Mouse (Mus musculus) stomach, embryonic 14.5 days (tissue): Measurements from ENCODE around the gene Gm3336. TPM values are rescaled to one million over a fixed set of nuclear protein-coding genes. Genes with fewer than 3 reads are reported as not detected.

Source experiments
- ATAC-seq: fragments of 200-750 bp; cut with Nextera tagmentation; 2 replicates; pipeline ENCODE4 v1.8.0; 2017; ENCODE audit warnings: low read depth, moderate TSS enrichment; ENCODE audit not compliant: insufficient number of reproducible peaks, insufficient read depth, low FRiP score
- H3K27ac ChIP-seq: fragments of 300-500 bp; sonication (generic); 2 replicates; pipeline ENCODE4 v1.5.1; 2014; ENCODE audit warnings: mild to moderate bottlenecking, low read length, moderate library complexity, mixed read lengths
- H3K27me3 ChIP-seq: fragments of 300-500 bp; sonication (generic); 2 replicates; pipeline ENCODE4 v1.6.1; 2014; ENCODE audit warnings: low read length, control low read depth, mixed read lengths; ENCODE audit not compliant: control insufficient read depth, insufficient read depth
- H3K36me3 ChIP-seq: fragments of 300-500 bp; sonication (generic); 2 replicates; pipeline ENCODE4 v1.6.1; 2014; ENCODE audit warnings: mild to moderate bottlenecking, control low read depth, low read length, moderate library complexity, mixed read lengths; ENCODE audit not compliant: control insufficient read depth, insufficient read depth
- H3K4me1 ChIP-seq: fragments of 300-500 bp; sonication (generic); 2 replicates; pipeline ENCODE4 v1.6.1; 2014; ENCODE audit warnings: low read length, control low read depth, mixed read lengths; ENCODE audit not compliant: control insufficient read depth, insufficient read depth
- H3K4me2 ChIP-seq: fragments of 300-500 bp; sonication (generic); replicated peaks from 2 replicates; pipeline ENCODE4 v1.6.1; 2014; ENCODE audit warnings: low read depth, low read length, control low read depth
- H3K4me3 ChIP-seq: fragments of 300-500 bp; sonication (generic); 2 replicates; pipeline ENCODE4 v1.5.1; 2014; ENCODE audit warnings: low read depth, low read length, control low read depth
- H3K9ac ChIP-seq: fragments of 300-500 bp; sonication (generic); replicated peaks from 2 replicates; pipeline ENCODE4 v1.6.1; 2014; ENCODE audit warnings: low read depth, mild to moderate bottlenecking, control low read depth, low read length, moderate library complexity, mixed read lengths
- H3K9me3 ChIP-seq: fragments of 300-500 bp; sonication (generic); 2 replicates; pipeline ENCODE4 v1.6.1; 2016; ENCODE audit warnings: low read depth, low read length, control low read depth; ENCODE audit not compliant: control insufficient read depth
- WGBS: fragments of 180-500 bp; shearing (Covaris S2); extraction: QIAGEN DNeasy Blood & Tissue Kit; methylation state at CpG from one replicate; pipeline ENCODE4 v1.1.7; 2014; 5-methylcytosine and 5-hydroxymethylcytosine counted together
- polyA plus RNA-seq: library from polyadenylated mRNA; unstranded; fragments of >200 nt; fragmentation: Nextera tagmentation; extraction: Ambion mirVana; gene quantifications from 2 replicates; pipeline ENCODE4 v1.2.1, GENCODE M21; 2014

Gm3336 gene
- polyA plus RNA-seq, 1 experiment from 2014 or later, result 0.51 TPM

DNA sequence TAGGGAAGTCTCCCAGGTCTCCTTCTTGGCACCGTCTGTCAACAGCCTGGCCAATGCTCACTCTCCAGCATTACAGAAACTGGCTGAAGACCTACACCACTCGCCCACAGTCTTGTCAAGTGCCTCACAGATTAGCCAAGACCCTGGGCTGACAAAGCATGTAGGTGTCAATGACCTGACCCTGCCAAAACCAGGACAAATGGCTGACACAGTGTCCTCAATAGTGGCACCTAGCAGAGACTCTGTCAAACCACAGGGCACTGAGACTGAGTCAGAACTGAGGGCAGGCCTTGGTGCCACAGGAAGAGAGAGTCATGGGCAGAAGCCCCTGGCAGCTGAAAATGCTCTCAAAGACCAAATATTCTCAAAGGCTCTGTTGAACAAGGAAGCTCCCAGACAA is 3.3 kb upstream of the Gm3336 start:
- Histone ChIP-seq H3K9me3 (no peaks in the 10 kb centered on the region), H3K36me3 (no peaks in the 10 kb centered on the region), H3K27ac (no peak overlapping the region), H3K9ac (no peak overlapping the region), H3K4me2 (no peak overlapping the region), H3K4me1 (no peaks in the 10 kb centered on the region), H3K4me3 (no peak overlapping the region), H3K27me3 (no peaks in the 10 kb centered on the region)
- 44% methylated on average over 2 of the region's 2 CpGs for WGBS
- no peak for ATAC-seq

DNA sequence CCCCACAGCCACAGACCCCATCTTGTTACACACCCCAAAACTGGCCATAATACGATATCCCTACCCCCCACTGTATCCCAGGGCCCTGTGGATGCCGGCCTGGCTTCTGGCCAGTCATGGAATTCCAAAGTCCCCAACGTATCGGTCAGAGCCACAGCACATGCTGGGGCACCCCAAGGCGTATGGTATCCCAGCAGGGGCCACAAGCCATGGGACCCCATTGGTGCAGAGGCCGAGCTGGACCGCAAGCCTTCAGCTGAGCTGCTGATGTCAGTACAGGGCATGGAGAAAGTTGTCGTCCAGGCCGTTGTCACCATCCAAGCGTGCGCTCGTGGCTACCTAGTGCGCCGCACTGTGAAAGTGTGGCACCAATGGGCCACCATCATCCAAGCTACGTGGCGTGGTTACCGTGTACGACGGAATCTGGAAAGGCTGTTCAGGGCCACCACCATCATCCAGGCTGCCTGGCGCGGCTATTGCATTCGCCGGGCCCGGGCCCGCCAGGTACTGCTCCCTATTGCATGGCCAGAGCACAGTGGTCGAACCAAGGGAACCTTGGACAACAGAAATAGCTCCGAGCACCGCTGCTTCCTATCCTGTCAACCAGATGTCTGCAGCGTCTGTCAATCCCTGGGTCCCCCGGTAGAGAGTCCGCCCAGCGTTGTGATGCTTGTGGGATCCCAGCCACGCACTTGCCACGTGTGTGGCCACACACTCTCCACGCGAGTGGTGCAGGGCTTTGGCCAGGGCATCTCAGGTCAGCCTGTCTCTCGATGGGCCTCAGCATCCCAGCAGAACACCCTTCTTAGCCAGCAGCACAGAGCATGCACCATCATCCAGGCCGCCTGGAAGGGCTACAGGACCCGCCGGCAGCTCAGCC is 1.6 kb upstream of the Gm3336 start:
- H3K27ac ChIP-seq, result no peak overlapping the region
- no peaks in the 10 kb centered on the region for H3K9me3 ChIP-seq
- no peak for ATAC-seq
- H3K27me3 ChIP-seq, result no peaks in the 10 kb centered on the region
- WGBS, result 79% methylated on average over 40 of the region's 40 CpGs
- no peaks in the 10 kb centered on the region for H3K36me3 ChIP-seq
- no peaks in the 10 kb centered on the region for H3K4me1 ChIP-seq
- H3K9ac ChIP-seq, result no peak overlapping the region
- H3K4me2 ChIP-seq, result no peak overlapping the region
- no peak overlapping the region for H3K4me3 ChIP-seq

DNA sequence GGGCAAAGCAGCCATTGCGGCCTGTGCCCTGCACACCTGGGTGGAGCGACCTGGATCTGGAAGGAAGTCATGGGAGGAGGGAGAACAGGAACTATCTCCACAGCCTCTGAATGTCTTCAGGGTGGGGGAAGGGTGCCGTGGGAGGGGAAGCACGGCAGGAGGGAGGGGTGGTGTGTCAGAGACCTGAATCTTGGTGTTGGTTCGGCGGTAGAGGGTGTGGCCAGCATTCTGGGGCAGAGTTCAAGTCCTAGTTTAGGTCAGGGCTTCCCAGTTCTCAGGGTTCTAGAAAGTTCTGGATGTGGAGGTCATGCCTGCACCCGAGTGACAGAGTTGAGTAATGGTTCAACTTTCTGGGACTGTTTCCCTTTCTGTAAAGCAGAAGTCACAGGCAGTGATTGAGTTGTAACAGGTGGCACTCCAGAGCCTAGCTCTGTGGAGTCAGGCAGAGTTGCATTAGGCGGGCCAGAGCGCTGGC is 1.5 kb downstream of the Gm3336 start:
- Histone ChIP-seq H3K4me1 (no peaks in the 10 kb centered on the region), H3K9ac (no peak overlapping the region), H3K27ac (no peak overlapping the region), H3K4me2 (no peak overlapping the region), H3K4me3 (no peak overlapping the region), H3K9me3 (no peaks in the 10 kb centered on the region), H3K27me3 (no peaks in the 10 kb centered on the region), H3K36me3 (no peaks in the 10 kb centered on the region)
- 48% methylated on average over 9 of the region's 9 CpGs for WGBS
- no peak for ATAC-seq

DNA sequence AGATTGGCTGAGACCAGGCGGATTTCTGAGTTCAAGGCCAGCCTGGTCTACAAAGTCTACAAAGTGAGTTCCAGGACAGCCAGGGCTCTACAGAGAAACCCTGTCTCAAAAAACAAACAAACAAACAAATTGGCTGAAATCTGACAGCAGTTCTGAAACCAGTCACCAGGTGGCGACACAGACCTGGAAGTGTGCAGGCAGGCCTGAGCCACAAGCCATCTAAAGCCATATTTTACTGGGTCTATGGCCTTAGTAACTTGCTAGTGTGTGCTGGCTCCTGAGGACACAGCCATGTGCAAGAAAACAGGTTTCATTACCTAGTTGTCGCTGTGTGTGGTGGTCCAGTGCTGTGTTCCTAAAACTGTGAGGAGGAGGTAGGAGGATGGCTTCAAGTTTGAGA is 2.4 kb downstream of the Gm3336 start:
- no peak for ATAC-seq
- 2% methylated on average over 3 of the region's 3 CpGs for WGBS
- Histone ChIP-seq H3K4me1 (no peaks in the 10 kb centered on the region), H3K36me3 (no peaks in the 10 kb centered on the region), H3K4me3 (no peak overlapping the region), H3K27ac (no peak overlapping the region), H3K9ac (no peak overlapping the region), H3K9me3 (no peaks in the 10 kb centered on the region), H3K27me3 (no peaks in the 10 kb centered on the region), H3K4me2 (no peak overlapping the region)

DNA sequence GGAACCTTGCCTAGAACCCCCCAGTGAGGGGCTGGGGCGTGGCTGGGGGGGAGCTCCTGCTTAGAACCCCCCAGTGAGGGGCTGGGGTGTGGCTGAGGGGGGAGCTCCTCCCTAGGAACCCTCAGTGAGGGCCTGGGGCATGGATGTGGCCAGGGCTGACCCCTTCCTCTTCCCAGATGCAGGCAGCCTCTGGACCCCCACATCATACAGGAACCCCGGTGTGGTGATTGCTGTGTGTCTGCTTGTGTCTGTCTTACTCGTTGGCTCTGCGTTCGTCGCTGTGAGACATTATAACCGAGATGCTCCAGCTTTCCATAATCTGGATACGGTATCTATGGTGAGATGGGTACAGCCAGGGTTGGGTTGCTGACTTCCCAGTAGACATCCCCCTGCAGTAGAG is 3.3 kb downstream of the Gm3336 start:
- Histone ChIP-seq H3K27ac (no peak overlapping the region), H3K4me1 (no peaks in the 10 kb centered on the region), H3K4me2 (no peak overlapping the region), H3K9me3 (no peaks in the 10 kb centered on the region), H3K27me3 (no peaks in the 10 kb centered on the region), H3K36me3 (no peaks in the 10 kb centered on the region), H3K4me3 (no peak overlapping the region), H3K9ac (no peak overlapping the region; the same call in 1 of the 2 replicates)
- WGBS, result 83% methylated on average over 8 of the region's 8 CpGs
- no peak for ATAC-seq

DNA sequence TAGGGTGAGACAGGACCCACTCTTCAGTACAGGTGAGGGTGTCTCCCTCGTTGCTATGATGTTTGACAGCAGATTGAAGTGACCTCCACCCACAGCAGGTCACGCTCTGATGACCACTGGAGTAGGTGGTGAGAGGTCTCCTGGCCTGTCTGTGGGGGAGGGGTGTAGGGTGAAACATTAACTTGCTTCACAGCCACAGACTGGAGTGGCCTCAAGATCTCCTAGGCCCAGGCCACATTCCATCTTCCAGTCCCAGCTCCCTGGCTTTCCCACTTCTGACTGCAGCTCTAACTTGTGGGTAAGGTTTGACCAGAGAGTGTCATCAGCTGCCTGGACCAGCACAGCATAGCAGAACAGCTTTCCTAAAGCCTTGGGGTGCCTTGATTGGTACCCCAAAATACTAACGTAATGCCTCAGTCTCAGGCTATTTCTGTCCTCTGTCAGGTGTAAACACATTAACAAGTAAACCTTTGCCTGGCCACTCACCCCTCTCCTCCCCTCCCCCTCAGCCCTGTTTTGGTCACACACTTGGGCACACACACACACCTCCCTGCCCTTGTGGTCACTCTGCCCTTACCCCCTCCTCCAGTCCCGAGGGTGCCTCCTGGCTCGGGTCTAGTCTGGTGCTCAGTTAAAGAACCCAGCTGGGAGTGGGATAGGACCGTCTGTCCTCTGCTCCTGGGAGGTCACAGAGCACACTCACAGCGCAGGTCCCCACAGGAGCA is 5.3 kb downstream of the Gm3336 start, which contains the start of gene Pde4c:
Pde4c (plus strand) TSS at position 235 of the 725 bp plus-strand sequence.
- Histone ChIP-seq H3K27ac (no peak within 1 kb of the TSS), H3K4me2 (no peak within 1 kb of the TSS), H3K36me3 (no peaks in the 10 kb centered on the region), H3K27me3 (0 out of 2 replicates have a peak, but pooled peaks cover 4% of the 10 kb centered on the region), H3K4me3 (no peak within 1 kb of the TSS), H3K4me1 (no peaks in the 10 kb centered on the region), H3K9me3 (no peaks in the 10 kb centered on the region), H3K9ac (no peak within 1 kb of the TSS)
- 0 out of 2 replicates have a peak, but pooled peaks have one; percentile 47 for ATAC-seq
- WGBS, result 50% methylated on average over 7 of the region's 7 CpGs

DNA sequence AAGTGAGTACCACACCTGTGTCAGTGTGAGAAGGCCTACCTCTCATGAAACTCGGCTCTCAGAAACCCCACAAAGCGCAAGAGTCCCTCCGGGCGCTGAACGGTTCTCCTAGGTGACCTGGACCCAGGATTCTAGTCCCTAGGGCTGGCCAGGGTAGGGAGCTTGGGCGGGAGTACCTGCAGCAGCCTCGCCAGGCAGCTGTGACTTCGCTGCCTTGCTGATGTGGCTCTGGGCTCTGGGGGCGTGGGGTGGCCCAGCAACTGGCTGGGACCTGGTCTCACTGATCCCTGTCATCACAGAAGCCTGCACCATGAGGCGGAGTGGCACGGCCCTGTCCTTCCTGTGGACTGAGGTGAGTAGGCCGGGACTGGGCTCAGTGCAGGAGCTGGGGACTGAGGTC is 5.9 kb downstream of the Gm3336 start:
- Histone ChIP-seq H3K4me2 (no peak overlapping the region), H3K36me3 (no peaks in the 10 kb centered on the region), H3K9ac (no peak overlapping the region), H3K27me3 (0 out of 2 replicates have a peak, but pooled peaks cover 4% of the 10 kb centered on the region), H3K4me1 (no peaks in the 10 kb centered on the region), H3K27ac (no peak overlapping the region), H3K9me3 (no peaks in the 10 kb centered on the region), H3K4me3 (no peak overlapping the region)
- no peak for ATAC-seq
- WGBS, result 68% methylated on average over 12 of the region's 12 CpGs

DNA sequence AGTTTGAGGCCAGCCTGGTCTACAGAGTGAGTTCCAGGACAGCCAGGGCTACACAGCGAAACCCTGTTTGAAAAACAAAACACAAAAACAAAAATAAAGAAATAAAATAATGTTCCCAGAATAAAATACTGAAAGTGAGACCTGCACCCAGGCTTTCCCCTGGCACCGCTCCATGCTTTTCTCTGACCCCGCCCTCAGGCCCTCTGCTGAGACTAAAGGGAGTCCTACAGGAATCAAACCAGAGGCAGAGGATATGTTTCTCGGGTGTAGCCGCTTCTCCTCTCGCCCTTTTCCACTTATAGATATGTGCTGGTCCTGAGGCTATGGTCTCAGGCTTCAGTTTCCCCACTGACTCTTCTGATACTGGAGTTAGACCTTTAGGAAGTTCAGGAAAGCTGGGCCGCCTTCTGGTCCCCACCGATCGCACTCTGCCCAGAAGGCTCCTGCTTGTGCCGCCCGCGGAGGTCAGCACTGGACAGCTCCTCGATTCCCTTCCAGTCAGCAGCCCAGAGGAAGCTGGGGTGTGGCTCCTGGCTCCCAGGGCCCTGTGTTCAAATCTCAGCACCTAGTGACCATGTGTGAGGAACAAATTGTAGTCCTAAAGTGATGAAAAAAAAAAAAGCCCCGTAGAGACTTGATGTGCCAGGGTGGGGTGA is 7.6 kb downstream of the Gm3336 start:
- H3K9ac ChIP-seq, result no peak overlapping the region
- no peak for ATAC-seq
- no peak overlapping the region for H3K27ac ChIP-seq
- 24% methylated on average over 14 of the region's 14 CpGs for WGBS
- H3K9me3 ChIP-seq, result no peaks in the 10 kb centered on the region
- no peaks in the 10 kb centered on the region for H3K4me1 ChIP-seq
- no peak overlapping the region for H3K4me2 ChIP-seq
- 0 out of 2 replicates have a peak, but pooled peaks cover 4% of the 10 kb centered on the region for H3K27me3 ChIP-seq
- H3K4me3 ChIP-seq, result no peak overlapping the region
- H3K36me3 ChIP-seq, result no peaks in the 10 kb centered on the region
